Mouse (Mus musculus) hindbrain, embryonic 16.5 days (tissue): ENCODE measurements around the gene Cyp3a57. TPM values are rescaled to one million over a fixed set of nuclear protein-coding genes. Genes with fewer than 3 reads are reported as not detected.
"Not testable (repeated sequence)": the region's sequence is repeated elsewhere in the genome, so short reads cannot be mapped to it uniquely, and the experiment has no call there.

Experiments
- ATAC-seq: fragments of 200-750 bp; cut with Nextera tagmentation; 2 replicates; pipeline ENCODE4 v1.8.0; 2017; ENCODE audit warnings: moderate TSS enrichment, moderate library complexity
- H3K27ac ChIP-seq: fragments of 300-500 bp; sonication (generic); 2 replicates; pipeline ENCODE4 v1.5.1; 2014; ENCODE audit warnings: low read depth, mild to moderate bottlenecking, control low read depth, low read length, moderate library complexity
- H3K27me3 ChIP-seq: fragments of 300-500 bp; sonication (generic); replicated peaks from 2 replicates; pipeline ENCODE4 v1.6.1; 2014; ENCODE audit warnings: low read length; ENCODE audit not compliant: control insufficient read depth, insufficient read depth
- H3K36me3 ChIP-seq: fragments of 300-500 bp; sonication (generic); 2 replicates; pipeline ENCODE4 v1.6.1; 2014; ENCODE audit warnings: mild to moderate bottlenecking, low read length, moderate library complexity, mixed read lengths; ENCODE audit not compliant: control insufficient read depth, insufficient read depth
- H3K4me1 ChIP-seq: fragments of 300-500 bp; sonication (generic); 2 replicates; pipeline ENCODE4 v1.6.1; 2014; ENCODE audit warnings: low read depth, low read length; ENCODE audit not compliant: control insufficient read depth, insufficient read depth
- H3K4me2 ChIP-seq: fragments of 300-500 bp; sonication (generic); 2 replicates; pipeline ENCODE4 v1.6.1; 2014; ENCODE audit warnings: mild to moderate bottlenecking, low read length, control low read depth, moderate library complexity
- H3K4me3 ChIP-seq: fragments of 300-500 bp; sonication (generic); 2 replicates; pipeline ENCODE4 v1.5.1; 2014; ENCODE audit warnings: mild to moderate bottlenecking, low read length, control low read depth, moderate library complexity
- H3K9ac ChIP-seq: fragments of 300-500 bp; sonication (generic); 2 replicates; pipeline ENCODE4 v1.6.1; 2014; ENCODE audit warnings: low read depth, mild to moderate bottlenecking, control low read depth, low read length, moderate library complexity
- H3K9me3 ChIP-seq: fragments of 300-500 bp; sonication (generic); 2 replicates; pipeline ENCODE4 v1.6.1; 2014; ENCODE audit warnings: mild to moderate bottlenecking, low read length, moderate library complexity; ENCODE audit not compliant: control insufficient read depth
- WGBS: fragments of 180-500 bp; shearing (Covaris S2); extraction: QIAGEN DNeasy Blood & Tissue Kit; methylation state at CpG from one replicate; pipeline ENCODE4 v1.1.7; 2014; 5-methylcytosine and 5-hydroxymethylcytosine counted together
- polyA plus RNA-seq: library from polyadenylated mRNA; unstranded; fragments of >200 nt; fragmentation: Nextera tagmentation; extraction: Ambion mirVana; gene quantifications from 2 replicates; pipeline ENCODE4 v1.2.1, GENCODE M21; 2015

Cyp3a57 gene
- polyA plus RNA-seq = not detected in 2 replicates

DNA sequence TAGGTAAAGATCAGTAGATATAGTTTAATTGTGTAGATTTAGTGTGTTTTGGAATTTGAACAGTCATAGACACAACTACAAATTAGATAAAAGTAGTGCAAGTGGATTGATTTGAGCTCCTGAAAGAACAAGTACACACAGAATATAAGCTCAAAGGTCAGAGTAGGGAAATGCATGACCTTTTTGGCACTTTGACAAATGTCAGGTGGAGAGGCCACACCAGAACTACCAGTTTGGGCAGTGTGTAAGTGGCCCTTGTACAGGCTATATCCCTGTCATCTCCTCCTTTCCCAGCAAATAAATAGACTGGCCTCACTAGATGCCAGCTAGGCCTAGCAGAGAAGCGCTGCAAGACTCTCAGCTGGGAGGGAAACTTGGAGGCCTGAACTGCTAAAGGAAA, at the start of gene Cyp3a57:
Gene Cyp3a57, plus strand, starts transcription at position 339 of the 400 bp plus-strand sequence.
- H3K4me3 ChIP-seq = no peak within 1 kb of the TSS
- no peak for ATAC-seq
- 96% methylated on average over 1 of the region's 1 CpGs for WGBS

DNA sequence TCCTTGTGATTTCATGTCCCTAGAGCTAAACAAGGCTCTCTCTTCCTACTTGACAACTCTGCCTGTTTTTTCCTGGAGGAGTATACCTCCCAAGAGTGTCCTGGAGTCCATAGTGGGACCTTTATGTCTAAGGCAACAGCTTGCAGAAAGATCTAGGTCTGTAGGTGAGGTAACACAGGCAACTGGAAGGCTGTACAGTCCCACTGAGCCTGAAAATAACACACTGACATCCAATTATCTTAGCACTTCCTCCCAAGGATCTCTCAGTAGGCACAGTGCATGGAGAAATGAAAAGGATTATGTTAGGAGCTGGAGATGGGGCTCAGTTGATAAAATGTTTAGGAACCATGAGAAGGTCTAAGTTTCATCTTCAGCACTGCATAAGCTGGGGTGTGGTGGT, 44.6 kb upstream of the Cyp3a57 start:
- no peaks in the 10 kb centered on the region for H3K27me3 ChIP-seq
- H3K4me2 ChIP-seq = no peak overlapping the region
- H3K4me1 ChIP-seq = no peaks in the 10 kb centered on the region
- no peak overlapping the region for H3K27ac ChIP-seq
- no peaks in the 10 kb centered on the region for H3K36me3 ChIP-seq
- H3K9me3 ChIP-seq = no peaks in the 10 kb centered on the region
- no peak overlapping the region for H3K4me3 ChIP-seq
- no peak for ATAC-seq
- H3K9ac ChIP-seq = no peak overlapping the region

More for the DNA sequence above, at the start of gene Cyp3a57:
- Histone ChIP-seq H3K36me3 (no peaks in the 10 kb centered on the region), H3K9ac (no peak within 1 kb of the TSS), H3K9me3 (peaks cover 6% of the 10 kb centered on the region; the same call in 1 of the 2 replicates), H3K27me3 (no peaks in the 10 kb centered on the region), H3K4me2 (no peak within 1 kb of the TSS), H3K4me1 (no peaks in the 10 kb centered on the region), H3K27ac (no peak within 1 kb of the TSS)

DNA sequence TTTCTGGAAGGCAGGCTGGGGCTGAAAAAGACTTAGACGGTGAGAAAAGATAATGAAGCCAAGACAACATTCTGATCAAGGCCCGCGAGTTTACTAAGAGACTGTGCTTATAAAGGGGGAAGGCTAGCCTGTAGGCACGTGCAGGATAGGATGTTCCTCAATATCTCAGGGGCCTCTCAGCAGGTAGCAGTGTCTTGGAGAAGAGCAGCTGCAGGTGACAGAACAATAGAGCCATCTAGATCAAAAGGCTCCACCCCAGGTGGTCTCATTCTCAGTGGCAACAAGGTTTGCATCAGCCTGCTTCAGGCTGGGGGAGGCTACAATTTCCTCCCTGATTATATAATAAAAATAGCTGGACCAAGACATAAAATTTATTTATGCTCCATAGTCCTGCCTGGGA, 43.3 kb upstream of the Cyp3a57 start:
- WGBS = 67% methylated on average over 4 of the region's 4 CpGs
- not testable (repeated sequence) for H3K36me3 ChIP-seq, ATAC-seq, H3K9ac ChIP-seq, H3K4me3 ChIP-seq, H3K27ac ChIP-seq, H3K9me3 ChIP-seq, H3K4me1 ChIP-seq, H3K4me2 ChIP-seq, H3K27me3 ChIP-seq

DNA sequence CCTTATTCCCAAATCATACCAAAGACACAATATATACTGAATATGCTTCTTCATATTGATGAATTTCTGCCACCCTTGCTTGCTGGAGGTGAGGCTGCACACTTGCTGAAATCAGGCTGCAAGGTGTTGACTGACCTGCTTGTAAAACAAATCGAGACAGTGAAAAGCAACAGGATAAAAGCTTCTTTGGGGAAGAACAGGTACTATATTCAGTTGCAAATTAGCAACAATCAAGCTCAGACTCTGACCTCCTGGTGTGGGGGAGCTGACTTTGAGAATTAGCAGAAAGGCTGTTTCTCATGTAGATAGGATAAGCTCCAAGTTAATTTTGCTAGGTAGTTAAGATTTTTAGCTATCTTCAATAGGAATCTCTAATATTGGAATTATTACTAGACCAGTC, 42.7 kb upstream of the Cyp3a57 start:
- Histone ChIP-seq H3K27me3 (no peaks in the 10 kb centered on the region), H3K9me3 (no peaks in the 10 kb centered on the region), H3K4me1 (no peaks in the 10 kb centered on the region), H3K4me2 (no peak overlapping the region), H3K4me3 (no peak overlapping the region), H3K36me3 (no peaks in the 10 kb centered on the region), H3K9ac (no peak overlapping the region), H3K27ac (no peak overlapping the region)
- no peak for ATAC-seq
- WGBS = 71% methylated on average over 1 of the region's 1 CpGs

DNA sequence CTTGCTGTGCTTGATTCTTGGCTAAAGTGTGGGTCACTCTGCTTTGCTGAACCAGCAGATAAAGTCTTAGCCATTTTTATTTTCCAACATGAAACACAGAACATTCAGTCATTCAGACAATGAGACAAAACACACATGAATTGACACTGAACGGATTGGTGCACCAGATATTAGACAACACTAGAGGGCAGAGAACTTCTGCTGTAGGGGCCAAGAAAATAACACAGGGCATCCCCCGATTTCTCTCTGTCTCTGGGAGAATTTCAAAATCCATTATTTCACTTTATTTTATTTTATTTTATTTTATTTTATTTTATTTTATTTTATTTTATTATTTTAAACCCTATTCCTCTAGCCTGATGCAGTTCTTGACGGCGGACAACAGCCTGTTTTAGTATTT, 38.1 kb upstream of the Cyp3a57 start:
- H3K4me3 ChIP-seq, ATAC-seq, H3K9ac ChIP-seq, H3K4me1 ChIP-seq, H3K27ac ChIP-seq, H3K36me3 ChIP-seq, H3K4me2 ChIP-seq, H3K27me3 ChIP-seq, H3K9me3 ChIP-seq: not testable (repeated sequence)
- WGBS = 88% methylated on average over 4 of the region's 4 CpGs

DNA sequence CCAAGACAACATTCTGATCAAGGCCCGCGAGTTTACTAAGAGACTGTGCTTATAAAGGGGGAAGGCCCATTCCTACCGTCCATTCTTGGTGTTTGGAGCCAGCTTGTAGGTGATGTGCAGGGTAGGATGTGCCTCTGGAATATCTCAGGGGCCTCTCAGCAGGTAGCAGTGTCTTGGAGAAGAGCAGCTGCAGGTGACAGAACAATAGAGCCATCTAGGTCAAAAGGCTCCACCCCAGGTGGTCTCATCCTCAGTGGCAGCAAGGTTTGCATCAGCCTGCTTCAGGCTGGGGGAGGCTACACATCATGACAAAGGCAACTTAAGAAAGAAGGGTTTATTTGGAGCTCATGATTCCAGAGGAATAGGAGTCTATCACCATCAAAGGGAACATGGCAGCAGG, 37.3 kb upstream of the Cyp3a57 start:
- ATAC-seq, H3K36me3 ChIP-seq, H3K4me1 ChIP-seq, H3K9ac ChIP-seq, H3K4me3 ChIP-seq, H3K9me3 ChIP-seq, H3K27ac ChIP-seq, H3K27me3 ChIP-seq, H3K4me2 ChIP-seq: not testable (repeated sequence)
- WGBS = 91% methylated on average over 3 of the region's 3 CpGs

DNA sequence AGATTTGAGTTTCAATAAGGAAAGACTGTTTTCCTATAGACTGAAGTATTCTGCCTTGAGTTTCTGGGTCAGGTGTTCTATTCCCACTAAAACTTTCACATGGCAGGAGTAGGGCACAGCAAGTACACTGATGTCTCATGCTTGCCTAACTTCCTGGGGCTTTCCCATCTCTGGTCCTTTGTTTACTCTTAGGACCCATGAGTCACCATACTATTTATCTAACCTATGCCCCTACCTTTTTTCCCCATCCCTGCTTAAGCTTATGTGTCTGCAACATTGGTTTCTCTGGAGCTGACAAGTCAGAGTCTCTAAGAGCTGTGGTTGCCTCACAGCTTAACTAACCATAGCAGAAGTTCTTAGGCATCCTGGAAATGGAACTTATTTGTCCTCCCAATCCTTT, 31.2 kb upstream of the Cyp3a57 start:
- H3K9me3 ChIP-seq = peaks cover 5% of the 10 kb centered on the region
- H3K4me2 ChIP-seq = no peak overlapping the region
- ATAC-seq = no peak

DNA sequence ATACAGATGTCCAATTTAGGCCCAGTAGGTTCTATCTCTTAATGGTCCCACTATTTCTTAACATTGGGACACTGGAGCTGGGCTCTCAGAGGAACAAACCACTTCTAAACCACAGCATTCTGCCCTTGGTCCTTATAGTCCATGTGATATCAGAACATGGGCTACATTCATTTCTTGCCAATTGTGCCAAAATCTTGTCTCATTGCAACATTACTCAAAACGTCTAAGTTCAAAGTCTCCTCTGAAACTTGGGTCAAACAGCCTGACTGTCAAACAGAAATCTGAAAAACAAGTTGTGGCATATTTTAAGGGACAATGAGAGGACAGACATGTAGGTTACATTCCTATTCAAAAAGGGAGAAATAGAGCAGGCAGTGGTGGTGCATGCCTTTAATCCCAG, 27.9 kb upstream of the Cyp3a57 start:
- 86% methylated on average over 1 of the region's 1 CpGs for WGBS
- H3K9me3 ChIP-seq = peaks cover 7% of the 10 kb centered on the region
- H3K36me3 ChIP-seq = no peaks in the 10 kb centered on the region
- no peak overlapping the region for H3K4me2 ChIP-seq
- ATAC-seq = no peak
- no peaks in the 10 kb centered on the region for H3K4me1 ChIP-seq
- H3K27me3 ChIP-seq = no peaks in the 10 kb centered on the region
- no peak overlapping the region for H3K27ac ChIP-seq
- H3K9ac ChIP-seq = no peak overlapping the region
- no peak overlapping the region for H3K4me3 ChIP-seq

More for the DNA sequence above, 31.2 kb upstream of the Cyp3a57 start:
- Histone ChIP-seq H3K9ac (no peak overlapping the region), H3K27me3 (no peaks in the 10 kb centered on the region), H3K27ac (no peak overlapping the region), H3K4me1 (no peaks in the 10 kb centered on the region), H3K4me3 (no peak overlapping the region), H3K36me3 (no peaks in the 10 kb centered on the region)

DNA sequence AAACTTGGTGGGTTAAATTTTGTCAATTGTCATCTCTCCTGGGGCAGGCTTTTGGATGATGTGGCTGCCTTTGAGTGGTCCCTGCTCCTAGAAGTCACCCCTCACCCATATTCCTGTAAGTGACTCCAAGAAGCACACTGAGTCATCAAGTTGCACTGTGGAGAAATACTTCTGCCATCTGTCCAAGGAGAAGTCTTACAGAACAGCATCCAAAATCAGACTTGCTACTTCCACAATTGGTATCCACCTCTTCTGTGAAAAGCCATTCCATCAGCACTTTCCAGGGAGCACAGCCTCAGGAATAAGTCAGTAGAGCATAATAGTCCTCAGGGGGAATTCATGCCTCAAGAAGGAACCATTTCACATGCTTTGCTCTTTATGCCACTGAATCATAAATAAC, 6.3 kb upstream of the Cyp3a57 start:
- H3K4me3 ChIP-seq, H3K36me3 ChIP-seq, H3K9ac ChIP-seq, H3K9me3 ChIP-seq, H3K4me1 ChIP-seq, H3K27me3 ChIP-seq, H3K27ac ChIP-seq, H3K4me2 ChIP-seq, ATAC-seq: not testable (repeated sequence)

DNA sequence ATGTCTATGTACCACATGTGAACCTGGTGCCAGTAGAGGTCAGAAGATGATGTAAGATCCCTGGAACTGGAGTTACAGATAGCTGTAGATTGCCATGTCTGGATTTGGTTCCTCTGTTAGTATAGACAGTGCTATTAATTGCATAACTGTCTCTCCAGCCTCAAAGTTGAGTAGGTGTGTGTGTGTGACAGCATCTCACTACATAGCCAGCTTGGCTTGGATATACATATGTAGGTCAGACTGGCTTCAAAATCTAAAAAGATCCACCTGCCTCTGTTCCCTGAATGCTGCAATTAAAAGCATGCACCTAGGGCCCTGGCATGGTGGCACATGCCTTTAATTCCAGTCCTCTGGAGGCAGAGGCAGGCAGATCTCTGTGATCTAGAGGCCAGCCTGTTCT, 4.6 kb downstream of the Cyp3a57 start:
- Histone ChIP-seq H3K27ac (no peak overlapping the region), H3K36me3 (no peaks in the 10 kb centered on the region), H3K9me3 (no peaks in the 10 kb centered on the region), H3K4me3 (no peak overlapping the region), H3K9ac (no peak overlapping the region), H3K27me3 (no peaks in the 10 kb centered on the region), H3K4me1 (no peaks in the 10 kb centered on the region), H3K4me2 (no peak overlapping the region)
- no peak for ATAC-seq
